ENCODE assay signal across 10 mouse cellular contexts in the genomic region with DNA sequence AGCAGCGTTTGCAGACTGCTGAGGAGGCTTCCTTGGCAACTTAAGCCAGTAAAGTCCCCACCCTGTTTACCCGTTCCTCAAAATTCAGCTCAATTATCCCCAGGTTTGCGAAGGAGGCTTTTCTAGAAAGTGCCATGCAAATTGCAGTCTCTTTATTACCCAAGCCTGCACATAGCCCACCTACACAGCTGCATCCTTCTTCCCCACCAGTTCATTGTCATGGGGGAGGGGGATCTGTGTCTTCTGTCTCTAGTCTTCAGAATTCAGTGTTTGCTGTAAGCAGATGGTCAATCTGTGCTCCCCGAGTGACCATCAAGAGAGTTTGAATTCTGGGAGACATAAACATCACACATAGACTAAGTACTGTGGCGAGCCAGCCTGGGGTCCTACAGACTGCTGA. TPM values are rescaled to one million over a fixed set of nuclear protein-coding genes. Genes with fewer than 3 reads are reported as not detected.
DNase-seq lines count a peak whose midpoint lies in the region; ATAC-seq and TF ChIP-seq lines count a peak whose summit lies in the region.
"Had no signal": no experiment of that assay in that cellular context is flagged by ENCODE, and none has a peak within 500 bp of the region (broad histone marks: within the 10 kb centered on the region; RNA-seq: fewer than 3 reads in every experiment).

No protein-coding gene starts in this region.

- H3K36me3 ChIP-seq in heart, postnatal 0 days (replicated peaks; ENCODE audit: control insufficient read depth, insufficient read depth, low read length), result peaks cover 32% of the 10 kb centered on the region
- peaks cover 44% of the 10 kb centered on the region for H3K36me3 ChIP-seq in embryonic facial prominence, embryonic 10.5 days (replicated peaks)
- peaks cover 37% of the 10 kb centered on the region for H3K36me3 ChIP-seq in intestine, embryonic 14.5 days (ENCODE audit: control insufficient read depth, insufficient read depth, low read length)
- no peaks in the 10 kb centered on the region for H3K36me3 ChIP-seq in midbrain, postnatal 0 days (ENCODE audit: insufficient read depth, low read length)

- no peak for TF ChIP-seq EP300 in heart, postnatal 0 days (IDR thresholded peaks at IDR 0.05; ENCODE audit: low read depth)

- peak overlapping the region; percentile 75 for H3K4me3 ChIP-seq in heart, postnatal 0 days (ENCODE audit: low read depth, low read length)
- peak overlapping the region; percentile 77 for H3K4me3 ChIP-seq in embryonic facial prominence, embryonic 10.5 days
- H3K4me3 ChIP-seq in intestine, embryonic 14.5 days (ENCODE audit: low read depth, low read length), result peak overlapping the region; percentile 57
- peak overlapping the region; percentile 48; the same call in 1 of the 2 replicates for H3K4me3 ChIP-seq in midbrain, postnatal 0 days (ENCODE audit: low read depth, low read length)

- no peak for ATAC-seq in heart, postnatal 0 days (ENCODE audit: insufficient read depth, low read depth)
- ATAC-seq in intestine, embryonic 14.5 days (replicated peaks; ENCODE audit: low FRiP score, low TSS enrichment, low read depth), result no peak
- no peak for ATAC-seq in midbrain, postnatal 0 days (ENCODE audit: low FRiP score)
- ATAC-seq in erythroid progenitor cell, adult 5-6 weeks (replicated peaks; ENCODE audit: low FRiP score, poor library complexity, severe bottlenecking), result no peak

- peaks cover 16% of the 10 kb centered on the region; the same call in 1 of the 2 replicates for H3K4me1 ChIP-seq in heart, postnatal 0 days (ENCODE audit: control insufficient read depth, insufficient read depth)
- H3K4me1 ChIP-seq in embryonic facial prominence, embryonic 10.5 days, result peaks cover 42% of the 10 kb centered on the region
- H3K4me1 ChIP-seq in intestine, embryonic 14.5 days (replicated peaks; ENCODE audit: control insufficient read depth, insufficient read depth, low read length), result peaks cover 14% of the 10 kb centered on the region
- 0 out of 2 replicates have a peak, but pooled peaks cover 7% of the 10 kb centered on the region for H3K4me1 ChIP-seq in midbrain, postnatal 0 days (ENCODE audit: insufficient read depth, low read length)

- no peaks in the 10 kb centered on the region for H3K9me3 ChIP-seq in heart, postnatal 0 days (replicated peaks; ENCODE audit: control insufficient read depth, low read length)
- H3K9me3 ChIP-seq in embryonic facial prominence, embryonic 10.5 days, result no peaks in the 10 kb centered on the region
- no peaks in the 10 kb centered on the region for H3K9me3 ChIP-seq in intestine, embryonic 14.5 days (ENCODE audit: control insufficient read depth, low read length)
- H3K9me3 ChIP-seq in midbrain, postnatal 0 days (ENCODE audit: low read length), result no peaks in the 10 kb centered on the region

- 32% methylated on average over 5 of the region's 5 CpGs for whole genome bisulfite sequencing in heart, postnatal 0 days
- 22% methylated on average over 5 of the region's 5 CpGs for WGBS in embryonic facial prominence, embryonic 10.5 days
- WGBS in intestine, embryonic 14.5 days, result 7% methylated on average over 5 of the region's 5 CpGs
- WGBS in midbrain, postnatal 0 days, result 24% methylated on average over 5 of the region's 5 CpGs

- H3K9ac ChIP-seq in heart, postnatal 0 days (replicated peaks; ENCODE audit: low read depth, low read length), result peak overlapping the region; percentile 80
- peak overlapping the region; percentile 77 for H3K9ac ChIP-seq in intestine, embryonic 14.5 days (ENCODE audit: low read length)
- no peak overlapping the region for H3K9ac ChIP-seq in midbrain, postnatal 0 days (replicated peaks; ENCODE audit: low read length, poor library complexity, severe bottlenecking)

- no peak for DNase-seq in heart, postnatal 0 days (ENCODE audit: low spot score)
- no peak for DNase-seq in heart, adult 11 months
- no peak for DNase-seq in embryonic facial prominence, embryonic 10.5 days (ENCODE audit: low spot score)
- DNase-seq in intestine, embryonic 14.5 days (ENCODE audit: low spot score), result no peak
- DNase-seq in midbrain, postnatal 0 days (ENCODE audit: low spot score), result no peak
- DNase-seq in kidney, postnatal 36 days, result no peak
- DNase-seq in left cerebral cortex, postnatal 4 days, result no peak

- H3K27me3 ChIP-seq in heart, postnatal 0 days (ENCODE audit: control insufficient read depth, insufficient read depth, low read length), result no peaks in the 10 kb centered on the region
- H3K27me3 ChIP-seq in embryonic facial prominence, embryonic 10.5 days (replicated peaks; ENCODE audit: low read depth, poor library complexity, severe bottlenecking), result no peaks in the 10 kb centered on the region
- H3K27me3 ChIP-seq in intestine, embryonic 14.5 days (replicated peaks; ENCODE audit: control insufficient read depth, insufficient read depth, low read length), result no peaks in the 10 kb centered on the region
- H3K27me3 ChIP-seq in midbrain, postnatal 0 days (ENCODE audit: insufficient read depth, low read length), result no peaks in the 10 kb centered on the region

- TF ChIP-seq CTCF in heart, postnatal 0 days (IDR thresholded peaks at IDR 0.05; ENCODE audit: low read depth), result no peak
- no peak for TF ChIP-seq CTCF in midbrain, postnatal 0 days (IDR thresholded peaks at IDR 0.05)

- no peak overlapping the region for H3K27ac ChIP-seq in heart, postnatal 0 days (ENCODE audit: low read depth)
- peak overlapping the region; percentile 99 for H3K27ac ChIP-seq in embryonic facial prominence, embryonic 10.5 days (replicated peaks)
- peak overlapping the region; percentile 87 for H3K27ac ChIP-seq in intestine, embryonic 14.5 days (ENCODE audit: low read depth)
- no peak overlapping the region for H3K27ac ChIP-seq in midbrain, postnatal 0 days (ENCODE audit: low read depth, low read length)

- H3K4me2 ChIP-seq in heart, postnatal 0 days (ENCODE audit: low read depth, low read length), result peak overlapping the region; percentile 82
- H3K4me2 ChIP-seq in intestine, embryonic 14.5 days (ENCODE audit: low read length), result peak overlapping the region; percentile 75
- H3K4me2 ChIP-seq in midbrain, postnatal 0 days (ENCODE audit: low read depth, low read length, poor library complexity, severe bottlenecking), result peak overlapping the region; percentile 98

- intact Hi-C loops in left cerebral cortex, postnatal 4 days (cut with DNase I), result no loop called here

RNA-seq across cellular contexts. Expression of gene Tmem98, which starts 1.2 kb away (rescaled TPM):
- total RNA-seq in heart, postnatal 0 days (2014; rRNA removed; ENCODE audit: low replicate concordance), result 104 and 111 TPM in 2 replicates
- 74.4 and 78.0 TPM in 2 replicates for polyA plus RNA-seq in heart, postnatal 0 days (2015; fragmentation: Nextera tagmentation; extraction: Ambion mirVana)
- 120 and 125 TPM in 2 replicates for polyA plus RNA-seq in embryonic facial prominence, embryonic 10.5 days (2016; fragmentation: Nextera tagmentation; extraction: Ambion mirVana)
- 180 TPM in 2 replicates for polyA plus RNA-seq in intestine, embryonic 14.5 days (2014; fragmentation: Nextera tagmentation; extraction: Ambion mirVana)
- total RNA-seq in midbrain, postnatal 0 days (2014; rRNA removed), result 11.6 and 12.6 TPM in 2 replicates
- polyA plus RNA-seq in midbrain, postnatal 0 days (2015; fragmentation: Nextera tagmentation; extraction: Ambion mirVana), result 12.6 and 14.1 TPM in 2 replicates
- total RNA-seq in left cerebral cortex, postnatal 4 days (2021), result 1 to 10 TPM; 6.5 to 7.7 TPM
- total RNA-seq in erythroid progenitor cell, adult 5-6 weeks (2015; ENCODE audit: low replicate concordance), result 3.6 TPM in 1 of 2 replicates, not detected in the other
- total RNA-seq in erythroid progenitor cell, adult 5-6 weeks (2017; ENCODE audit: low replicate concordance), result not detected in 2 replicates

RNA-seq across cellular contexts. Expression of gene Myo1d, which starts 31.3 kb away (rescaled TPM):
- 4.5 and 13.3 TPM in 2 replicates for total RNA-seq in heart, postnatal 0 days (2014; rRNA removed; ENCODE audit: low replicate concordance)
- 4.0 and 4.6 TPM in 2 replicates for polyA plus RNA-seq in heart, postnatal 0 days (2015; fragmentation: Nextera tagmentation; extraction: Ambion mirVana)
- 3.2 and 4.0 TPM in 2 replicates for polyA plus RNA-seq in embryonic facial prominence, embryonic 10.5 days (2016; fragmentation: Nextera tagmentation; extraction: Ambion mirVana)
- polyA plus RNA-seq in intestine, embryonic 14.5 days (2014; fragmentation: Nextera tagmentation; extraction: Ambion mirVana), result 45.4 and 50.1 TPM in 2 replicates
- 2.5 and 3.0 TPM in 2 replicates for total RNA-seq in midbrain, postnatal 0 days (2014; rRNA removed)
- 1.4 and 1.8 TPM in 2 replicates for polyA plus RNA-seq in midbrain, postnatal 0 days (2015; fragmentation: Nextera tagmentation; extraction: Ambion mirVana)
- total RNA-seq in left cerebral cortex, postnatal 4 days (2021), result 1 to 10 TPM; 3.0 to 3.8 TPM
- total RNA-seq in erythroid progenitor cell, adult 5-6 weeks (2015; ENCODE audit: low replicate concordance), result 33.2 and 40.7 TPM in 2 replicates
- total RNA-seq in erythroid progenitor cell, adult 5-6 weeks (2017; ENCODE audit: low replicate concordance), result 21.6 and 26.4 TPM in 2 replicates

RNA-seq across cellular contexts. Expression of gene Spaca3, which starts 47.0 kb away (rescaled TPM):
- total RNA-seq in heart, postnatal 0 days (2014; rRNA removed; ENCODE audit: low replicate concordance), result not detected in 2 replicates
- 0.14 TPM in 1 of 2 replicates, not detected in the other for polyA plus RNA-seq in heart, postnatal 0 days (2015; fragmentation: Nextera tagmentation; extraction: Ambion mirVana)
- polyA plus RNA-seq in embryonic facial prominence, embryonic 10.5 days (2016; fragmentation: Nextera tagmentation; extraction: Ambion mirVana), result not detected in 2 replicates
- not detected in 2 replicates for polyA plus RNA-seq in intestine, embryonic 14.5 days (2014; fragmentation: Nextera tagmentation; extraction: Ambion mirVana)
- total RNA-seq in midbrain, postnatal 0 days (2014; rRNA removed), result not detected in 2 replicates
- polyA plus RNA-seq in midbrain, postnatal 0 days (2015; fragmentation: Nextera tagmentation; extraction: Ambion mirVana), result not detected in 2 replicates
- not detected for total RNA-seq in left cerebral cortex, postnatal 4 days (2021)
- total RNA-seq in erythroid progenitor cell, adult 5-6 weeks (2015; ENCODE audit: low replicate concordance), result not detected in 2 replicates
- not detected in 2 replicates for total RNA-seq in erythroid progenitor cell, adult 5-6 weeks (2017; ENCODE audit: low replicate concordance)
- total RNA-seq: ES-E14 had no signal
- polyA plus RNA-seq: large intestine, adult 2 months had no signal

Comparison
In these comparisons a context has a peak if more than half of its experiments do, and no peak if none do; other contexts are left out.
1. H3K27ac ChIP-seq: peak in embryonic facial prominence, embryonic 10.5 days (single experiment) and intestine, embryonic 14.5 days (single experiment); none in heart, postnatal 0 days (single experiment) and midbrain, postnatal 0 days (single experiment).
2. Peak in every context shown above with its lines, with median percentiles within 50 percentile points of each other: H3K4me2 ChIP-seq and H3K4me3 ChIP-seq.